Mouse (Mus musculus): ENCODE results near the gene Tpcn1.

GRCm38 (mm10) chr5:120555871-120556270 is 32.6 kb downstream of the Tpcn1 start:
- TF ChIP-seq GATA1 (IDR thresholded peaks at IDR 0.05; ENCODE audit: borderline replicate concordance, low read length), result no peak
- TF ChIP-seq FLI1 (IDR thresholded peaks at IDR 0.05; ENCODE audit: low read length), result no peak

Measured in megakaryocyte, embryonic 14.5 days (primary cell).